In the genomic region with DNA sequence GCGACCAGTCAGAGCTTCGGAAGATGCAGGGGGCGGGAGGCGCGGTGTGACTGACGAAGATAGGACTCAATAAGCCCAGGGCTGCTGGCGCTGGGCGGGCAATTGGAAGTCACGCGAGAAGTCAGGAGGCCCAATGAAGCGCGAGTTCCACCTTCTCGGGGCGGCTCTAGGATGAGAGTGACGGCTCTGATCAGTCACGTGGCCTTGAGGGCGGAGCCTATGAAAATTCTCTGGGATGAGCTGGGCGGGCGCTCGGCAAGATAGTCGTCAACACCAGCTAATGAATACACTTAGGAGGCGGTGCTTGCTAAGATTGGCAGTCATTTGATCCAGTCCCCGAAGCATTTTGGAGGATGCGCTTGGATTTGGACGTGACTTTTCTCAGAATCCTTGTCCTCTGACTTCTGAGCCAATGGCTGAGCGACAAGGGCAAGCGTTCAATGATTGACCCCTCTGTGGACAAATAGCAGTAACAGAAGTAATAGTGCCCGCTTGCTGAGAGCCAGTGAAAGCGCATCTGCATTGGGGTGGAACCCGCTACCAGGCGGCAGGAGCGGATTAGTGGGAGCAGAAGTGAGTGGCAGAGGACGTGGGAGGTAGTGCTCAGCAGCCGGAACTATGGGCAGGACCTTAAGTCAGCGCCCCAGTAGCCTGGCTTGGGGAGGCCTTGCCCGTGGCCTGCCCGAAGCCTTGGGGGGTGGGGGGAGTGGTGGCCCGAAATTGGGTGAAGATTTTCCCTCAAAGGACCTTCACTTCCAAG, we compare ENCODE assay signal across 8 mouse cellular contexts. TPM values are rescaled to one million over a fixed set of nuclear protein-coding genes. Genes with fewer than 3 reads are reported as not detected.
A peak's percentile ranks its signal among the peaks of the same experiment; 100 is the strongest.
DNase-seq lines count a peak whose midpoint lies in the region; ATAC-seq and TF ChIP-seq lines count a peak whose summit lies in the region.

No protein-coding gene starts in this region.

- in situ Hi-C loops in CH12.LX (cut with MboI; ENCODE audit: low pct_ligation_motif_present, low pct_unique_long_range_greater_than_20kb, low sequenced_read_pairs): no loop called here

- peak; percentile 91 for TF ChIP-seq POLR2A in CH12.LX (IDR thresholded peaks at IDR 0.05; ENCODE audit: low read depth, low read length)

- ATAC-seq in heart, embryonic 15.5 days (replicated peaks; ENCODE audit: insufficient number of reproducible peaks, insufficient read depth, low FRiP score, low read depth): peak; percentile 95
- ATAC-seq in liver, embryonic 14.5 days (ENCODE audit: insufficient read depth): peak; percentile 85
- peak; percentile 99 for ATAC-seq in neural tube, embryonic 11.5 days (ENCODE audit: insufficient read depth, low FRiP score, low TSS enrichment)
- ATAC-seq in stomach, postnatal 0 days (ENCODE audit: low FRiP score, low TSS enrichment): peak; percentile 96

- peaks cover 7 to 34% of the 10 kb centered on the region in 2 experiments; a peak in 3 of 4 replicates for H3K4me1 ChIP-seq in CH12.LX (ENCODE audit: control insufficient read depth in 1 of 2, insufficient read depth in 2 of 2)
- H3K4me1 ChIP-seq in forebrain, embryonic 10.5 days: peaks cover 22% of the 10 kb centered on the region
- H3K4me1 ChIP-seq in heart, embryonic 15.5 days (replicated peaks): peaks cover 17% of the 10 kb centered on the region
- peaks cover 23 to 27% of the 10 kb centered on the region in 2 experiments for H3K4me1 ChIP-seq in liver, embryonic 14.5 days (replicated peaks; ENCODE audit: control insufficient read depth in 2 of 2, insufficient read depth in 2 of 2, low read length in 1 of 2)
- peaks cover 11% of the 10 kb centered on the region for H3K4me1 ChIP-seq in neural tube, embryonic 11.5 days (ENCODE audit: control insufficient read depth, insufficient read depth, low read length)
- H3K4me1 ChIP-seq in stomach, postnatal 0 days (replicated peaks; ENCODE audit: control insufficient read depth, insufficient read depth): 0 out of 2 replicates have a peak, but pooled peaks cover 3% of the 10 kb centered on the region

- H3K9ac ChIP-seq in CH12.LX (ENCODE audit: insufficient read depth, low read depth): peak overlapping the region; percentile 95
- peak overlapping the region; percentile 53 for H3K9ac ChIP-seq in heart, embryonic 15.5 days
- H3K9ac ChIP-seq in liver, embryonic 14.5 days (replicated peaks): peak overlapping the region; percentile 84
- peak overlapping the region; percentile 63 for H3K9ac ChIP-seq in neural tube, embryonic 11.5 days (ENCODE audit: low read length)
- peak overlapping the region; percentile 63 for H3K9ac ChIP-seq in stomach, postnatal 0 days (ENCODE audit: low read length)

- no peak for TF ChIP-seq EP300 in CH12.LX (IDR thresholded peaks at IDR 0.05; ENCODE audit: low read length)
- peak; percentile 53 for TF ChIP-seq EP300 in liver, embryonic 14.5 days (IDR thresholded peaks at IDR 0.05; ENCODE audit: low read depth)
- no peak for TF ChIP-seq EP300 in stomach, postnatal 0 days (optimal IDR thresholded peaks at IDR 0.05)

- peak overlapping the region; percentile 26; the same call in 1 of the 2 replicates for H3K27ac ChIP-seq in CH12.LX (ENCODE audit: insufficient read depth, low read depth)
- H3K27ac ChIP-seq in forebrain, embryonic 10.5 days: peak overlapping the region; percentile 99
- peak overlapping the region; percentile 88 for H3K27ac ChIP-seq in heart, embryonic 15.5 days
- H3K27ac ChIP-seq in liver, embryonic 14.5 days: peak overlapping the region; percentile 88
- H3K27ac ChIP-seq in neural tube, embryonic 11.5 days (ENCODE audit: low read depth, low read length): peak overlapping the region; percentile 46; the same call in 1 of the 2 replicates
- peak overlapping the region; percentile 84 for H3K27ac ChIP-seq in stomach, postnatal 0 days (replicated peaks)

- H3K4me2 ChIP-seq in CH12.LX (ENCODE audit: insufficient read depth, low read depth, poor library complexity, severe bottlenecking): peak overlapping the region; percentile 68
- peak overlapping the region; percentile 73 for H3K4me2 ChIP-seq in heart, embryonic 15.5 days
- H3K4me2 ChIP-seq in liver, embryonic 14.5 days (ENCODE audit: low read depth): peak overlapping the region; percentile 94
- peak overlapping the region; percentile 49 for H3K4me2 ChIP-seq in neural tube, embryonic 11.5 days (ENCODE audit: low read depth)
- H3K4me2 ChIP-seq in stomach, postnatal 0 days (replicated peaks; ENCODE audit: low read depth): peak overlapping the region; percentile 57

- peak; percentile 100 for DNase-seq in CH12.LX (ENCODE audit: extremely low read depth)
- DNase-seq in c-Kit-positive CD71-negative TER-119-negative erythroid progenitor cells, embryonic 14.5 days (ENCODE audit: low read depth): peak; percentile 100
- peak; percentile 100 for DNase-seq in forebrain, embryonic 10.5 days (ENCODE audit: extremely low spot score, low spot score)
- peak; percentile 100 for DNase-seq in kidney, postnatal 25 days
- peak; percentile 100 for DNase-seq in liver, embryonic 14.5 days (ENCODE audit: low read depth in 3 of 3, low spot score in 3 of 3)
- DNase-seq in neural tube, embryonic 11.5 days (ENCODE audit: low spot score): peak; percentile 99
- DNase-seq in stomach, postnatal 0 days (ENCODE audit: low spot score): peak; percentile 100

- H3K27me3 ChIP-seq in CH12.LX (replicated peaks): no peaks in the 10 kb centered on the region
- H3K27me3 ChIP-seq in forebrain, embryonic 10.5 days (ENCODE audit: poor library complexity, severe bottlenecking): peaks cover 3% of the 10 kb centered on the region; the same call in 1 of the 2 replicates
- H3K27me3 ChIP-seq in heart, embryonic 15.5 days: 0 out of 2 replicates have a peak, but pooled peaks cover 2% of the 10 kb centered on the region
- H3K27me3 ChIP-seq in liver, embryonic 14.5 days (ENCODE audit: control insufficient read depth, insufficient read depth, low read length): no peaks in the 10 kb centered on the region
- H3K27me3 ChIP-seq in neural tube, embryonic 11.5 days (ENCODE audit: control insufficient read depth, insufficient read depth, low read length): no peaks in the 10 kb centered on the region
- no peaks in the 10 kb centered on the region for H3K27me3 ChIP-seq in stomach, postnatal 0 days (ENCODE audit: control insufficient read depth, insufficient read depth, low read length)

- H3K4me3 ChIP-seq in CH12.LX (replicated peaks in 1 of 3; ENCODE audit: low read depth in 2 of 3, low read length in 2 of 3, poor library complexity in 1 of 3): peak overlapping the region; percentile 35 to 83 (median 66)
- H3K4me3 ChIP-seq in forebrain, embryonic 10.5 days: peak overlapping the region; percentile 87
- H3K4me3 ChIP-seq in heart, embryonic 15.5 days: peak overlapping the region; percentile 97
- H3K4me3 ChIP-seq in liver, embryonic 14.5 days (ENCODE audit: insufficient read depth in 1 of 2, low read depth in 2 of 2, low read length in 2 of 2): peak overlapping the region; percentile 65 to 90
- H3K4me3 ChIP-seq in neural tube, embryonic 11.5 days (ENCODE audit: low read depth, low read length): peak overlapping the region; percentile 96
- H3K4me3 ChIP-seq in stomach, postnatal 0 days (ENCODE audit: low read depth, low read length): peak overlapping the region; percentile 29

- under 1% methylated on average over 38 of the region's 38 CpGs for WGBS in forebrain, embryonic 10.5 days
- under 1% methylated on average over 38 of the region's 38 CpGs for WGBS in heart, embryonic 15.5 days
- under 1% methylated on average over 38 of the region's 38 CpGs for WGBS in liver, embryonic 14.5 days (ENCODE audit: insufficient replicate concordance)
- whole genome bisulfite sequencing in neural tube, embryonic 11.5 days: under 1% methylated on average over 38 of the region's 38 CpGs
- under 1% methylated on average over 38 of the region's 38 CpGs for WGBS in stomach, postnatal 0 days

- H3K36me3 ChIP-seq in CH12.LX (replicated peaks in 1 of 2; ENCODE audit: control insufficient read depth in 1 of 2, insufficient read depth in 1 of 2, low read length in 1 of 2): peaks cover 18 to 25% of the 10 kb centered on the region in 2 experiments
- peaks cover 27% of the 10 kb centered on the region for H3K36me3 ChIP-seq in forebrain, embryonic 10.5 days (replicated peaks)
- peaks cover 14% of the 10 kb centered on the region for H3K36me3 ChIP-seq in heart, embryonic 15.5 days
- H3K36me3 ChIP-seq in liver, embryonic 14.5 days (replicated peaks; ENCODE audit: control insufficient read depth, insufficient read depth, low read depth): peaks cover 21% of the 10 kb centered on the region
- H3K36me3 ChIP-seq in neural tube, embryonic 11.5 days (ENCODE audit: control insufficient read depth, insufficient read depth, low read length): peaks cover 11% of the 10 kb centered on the region
- H3K36me3 ChIP-seq in stomach, postnatal 0 days (ENCODE audit: control insufficient read depth, insufficient read depth, low read length): peaks cover 1% of the 10 kb centered on the region; the same call in 1 of the 2 replicates

- TF ChIP-seq CTCF in CH12.LX (conservative IDR thresholded peaks at IDR 0.05 in 1 of 2, IDR thresholded peaks at IDR 0.05 in 1 of 2; ENCODE audit: low read depth in 2 of 2, low read length in 2 of 2): no peak
- no peak for TF ChIP-seq CTCF in liver, embryonic 14.5 days (IDR thresholded peaks at IDR 0.05; ENCODE audit: low read depth)
- TF ChIP-seq CTCF in stomach, postnatal 0 days (IDR thresholded peaks at IDR 0.05; ENCODE audit: low read depth): peak; percentile 41

- no peak for TF ChIP-seq RAD21 in CH12.LX (IDR thresholded peaks at IDR 0.05; ENCODE audit: low read depth, low read length)

- H3K79me2 ChIP-seq in CH12.LX (replicated peaks; ENCODE audit: control insufficient read depth, extremely low read depth, insufficient read depth, poor library complexity, severe bottlenecking): peaks cover 42% of the 10 kb centered on the region

- dilution Hi-C loops in CH12.LX (cut with MboI; ENCODE audit: extremely low pct_ligation_motif_present, extremely low pct_unique_long_range_greater_than_20kb, low sequenced_read_pairs): no loop called here

- no peaks in the 10 kb centered on the region for H3K9me3 ChIP-seq in CH12.LX (replicated peaks; ENCODE audit: low read length)
- no peaks in the 10 kb centered on the region for H3K9me3 ChIP-seq in forebrain, embryonic 10.5 days
- no peaks in the 10 kb centered on the region for H3K9me3 ChIP-seq in heart, embryonic 15.5 days (replicated peaks)
- no peaks in the 10 kb centered on the region for H3K9me3 ChIP-seq in liver, embryonic 14.5 days (ENCODE audit: control insufficient read depth, low read length)
- H3K9me3 ChIP-seq in neural tube, embryonic 11.5 days (ENCODE audit: control insufficient read depth, low read length): no peaks in the 10 kb centered on the region
- no peaks in the 10 kb centered on the region for H3K9me3 ChIP-seq in stomach, postnatal 0 days (ENCODE audit: control insufficient read depth, low read length)

RNA-seq across cellular contexts. Expression of gene Khsrp, which starts 0.5 kb away (rescaled TPM):
- total RNA-seq in CH12.LX (2012; rRNA removed) (98.7 and 102 TPM in 2 replicates), CH12.LX (2014; rRNA removed) (23.5 and 25.1 TPM in 2 replicates)
- 97.5 and 106 TPM in 2 replicates for polyA plus RNA-seq in CH12.LX (2012; ENCODE audit: insufficient read length, low read depth)
- 47.7 and 50.2 TPM in 2 replicates for polyA plus RNA-seq in forebrain, embryonic 10.5 days (2016; fragmentation: Nextera tagmentation; extraction: Ambion mirVana)
- polyA plus RNA-seq in heart, embryonic 15.5 days (2015; fragmentation: Nextera tagmentation; extraction: Ambion mirVana): 23.3 and 29.3 TPM in 2 replicates
- polyA plus RNA-seq in liver, embryonic 14.5 days (2012; rRNA removed): 33.6 and 35.6 TPM in 2 replicates
- 24.1 and 28.1 TPM in 2 replicates for polyA plus RNA-seq in liver, embryonic 14.5 days (2014; fragmentation: Nextera tagmentation; extraction: Ambion mirVana)
- polyA plus RNA-seq in neural tube, embryonic 11.5 days (2014; fragmentation: Nextera tagmentation; extraction: Ambion mirVana): 45.4 and 46.2 TPM in 2 replicates
- 16.9 and 18.2 TPM in 2 replicates for polyA plus RNA-seq in stomach, postnatal 0 days (2015; fragmentation: Nextera tagmentation; extraction: Ambion mirVana)

RNA-seq across cellular contexts. Expression of gene Slc25a41, which starts 9.6 kb away (rescaled TPM):
- total RNA-seq in CH12.LX (2012; rRNA removed) (not detected in 2 replicates), CH12.LX (2014; rRNA removed) (not detected in 2 replicates)
- polyA plus RNA-seq in CH12.LX (2012; ENCODE audit: insufficient read length, low read depth): not detected in 2 replicates
- not detected in 2 replicates for polyA plus RNA-seq in forebrain, embryonic 10.5 days (2016; fragmentation: Nextera tagmentation; extraction: Ambion mirVana)
- not detected in 2 replicates for polyA plus RNA-seq in heart, embryonic 15.5 days (2015; fragmentation: Nextera tagmentation; extraction: Ambion mirVana)
- polyA plus RNA-seq in liver, embryonic 14.5 days (2012; rRNA removed): not detected in 2 replicates
- polyA plus RNA-seq in liver, embryonic 14.5 days (2014; fragmentation: Nextera tagmentation; extraction: Ambion mirVana): not detected in 2 replicates
- polyA plus RNA-seq in neural tube, embryonic 11.5 days (2014; fragmentation: Nextera tagmentation; extraction: Ambion mirVana): 0.20 TPM in 1 of 2 replicates, not detected in the other
- polyA plus RNA-seq in stomach, postnatal 0 days (2015; fragmentation: Nextera tagmentation; extraction: Ambion mirVana): not detected in 2 replicates

RNA-seq across cellular contexts. Expression of gene Gm17949, which starts 20.6 kb away (rescaled TPM):
- total RNA-seq in CH12.LX (2012; rRNA removed) (0.13 TPM in 1 of 2 replicates, not detected in the other), CH12.LX (2014; rRNA removed) (not detected in 2 replicates)
- polyA plus RNA-seq in CH12.LX (2012; ENCODE audit: insufficient read length, low read depth): not detected in 2 replicates
- polyA plus RNA-seq in forebrain, embryonic 10.5 days (2016; fragmentation: Nextera tagmentation; extraction: Ambion mirVana): 0.34 and 0.43 TPM in 2 replicates
- 0.23 and 0.48 TPM in 2 replicates for polyA plus RNA-seq in heart, embryonic 15.5 days (2015; fragmentation: Nextera tagmentation; extraction: Ambion mirVana)
- not detected in 2 replicates for polyA plus RNA-seq in liver, embryonic 14.5 days (2012; rRNA removed)
- 0.15 TPM in 1 of 2 replicates, not detected in the other for polyA plus RNA-seq in liver, embryonic 14.5 days (2014; fragmentation: Nextera tagmentation; extraction: Ambion mirVana)
- polyA plus RNA-seq in neural tube, embryonic 11.5 days (2014; fragmentation: Nextera tagmentation; extraction: Ambion mirVana): not detected in 2 replicates
- 0.33 and 0.45 TPM in 2 replicates for polyA plus RNA-seq in stomach, postnatal 0 days (2015; fragmentation: Nextera tagmentation; extraction: Ambion mirVana)

RNA-seq across cellular contexts. Expression of gene Gtf2f1, which starts 20.8 kb away (rescaled TPM):
- 80.4 and 97.6 TPM in 2 replicates for total RNA-seq in CH12.LX (2012; rRNA removed)
- total RNA-seq in CH12.LX (2014; rRNA removed): 50.5 and 54.2 TPM in 2 replicates
- 109 and 148 TPM in 2 replicates for polyA plus RNA-seq in CH12.LX (2012; ENCODE audit: insufficient read length, low read depth)
- 82.3 and 83.9 TPM in 2 replicates for polyA plus RNA-seq in forebrain, embryonic 10.5 days (2016; fragmentation: Nextera tagmentation; extraction: Ambion mirVana)
- polyA plus RNA-seq in heart, embryonic 15.5 days (2015; fragmentation: Nextera tagmentation; extraction: Ambion mirVana): 33.7 and 41.1 TPM in 2 replicates
- 31.6 and 56.5 TPM in 2 replicates for polyA plus RNA-seq in liver, embryonic 14.5 days (2012; rRNA removed)
- polyA plus RNA-seq in liver, embryonic 14.5 days (2014; fragmentation: Nextera tagmentation; extraction: Ambion mirVana): 47.3 and 51.3 TPM in 2 replicates
- 78.1 and 85.0 TPM in 2 replicates for polyA plus RNA-seq in neural tube, embryonic 11.5 days (2014; fragmentation: Nextera tagmentation; extraction: Ambion mirVana)
- 36.9 and 37.3 TPM in 2 replicates for polyA plus RNA-seq in stomach, postnatal 0 days (2015; fragmentation: Nextera tagmentation; extraction: Ambion mirVana)

RNA-seq across cellular contexts. Expression of gene Crb3, which starts 27.1 kb away (rescaled TPM):
- 0.13 and 0.25 TPM in 2 replicates for total RNA-seq in CH12.LX (2012; rRNA removed)
- not detected in 2 replicates for total RNA-seq in CH12.LX (2014; rRNA removed)
- not detected in 2 replicates for polyA plus RNA-seq in CH12.LX (2012; ENCODE audit: insufficient read length, low read depth)
- 3.6 and 4.0 TPM in 2 replicates for polyA plus RNA-seq in forebrain, embryonic 10.5 days (2016; fragmentation: Nextera tagmentation; extraction: Ambion mirVana)
- 0.92 and 2.5 TPM in 2 replicates for polyA plus RNA-seq in heart, embryonic 15.5 days (2015; fragmentation: Nextera tagmentation; extraction: Ambion mirVana)
- polyA plus RNA-seq in liver, embryonic 14.5 days (2012; rRNA removed): 4.4 and 5.5 TPM in 2 replicates
- 6.1 and 6.5 TPM in 2 replicates for polyA plus RNA-seq in liver, embryonic 14.5 days (2014; fragmentation: Nextera tagmentation; extraction: Ambion mirVana)
- polyA plus RNA-seq in neural tube, embryonic 11.5 days (2014; fragmentation: Nextera tagmentation; extraction: Ambion mirVana): 1.2 and 1.9 TPM in 2 replicates
- 74.9 and 82.7 TPM in 2 replicates for polyA plus RNA-seq in stomach, postnatal 0 days (2015; fragmentation: Nextera tagmentation; extraction: Ambion mirVana)

Comparison
In these comparisons a context has a peak if more than half of its experiments do, and no peak if none do; other contexts are left out.
1. Peak in every context shown above with its lines: DNase-seq, ATAC-seq, H3K4me3 ChIP-seq and H3K27ac ChIP-seq.
2. H3K27ac ChIP-seq: peak in every context shown above with its lines; median percentile 99 in forebrain, embryonic 10.5 days; 88 in heart, embryonic 15.5 days; 88 in liver, embryonic 14.5 days; 84 in stomach, postnatal 0 days; 46 in neural tube, embryonic 11.5 days; 26 in CH12.LX.
3. H3K4me3 ChIP-seq: peak in every context shown above with its lines; median percentile 97 in heart, embryonic 15.5 days; 96 in neural tube, embryonic 11.5 days; 87 in forebrain, embryonic 10.5 days; 78 in liver, embryonic 14.5 days; 66 in CH12.LX; 29 in stomach, postnatal 0 days.